Mouse (Mus musculus) G1E (cell line): ENCODE results near the gene Mtif2.

Experiments
- CTCF ChIP-seq: IDR thresholded peaks from 2 replicates; pipeline ENCODE4 v1.5.1; 2012; ENCODE audit warnings: low read depth, low read length, inconsistent platforms, mixed read lengths
- GATA1 ChIP-seq: IDR thresholded peaks from 2 replicates; pipeline ENCODE4 v1.6.1; 2012; ENCODE audit warnings: borderline replicate concordance, low read length, inconsistent platforms, mixed read lengths
- GATA2 ChIP-seq: IDR thresholded peaks from 2 replicates; pipeline ENCODE4 v1.6.1; 2012; ENCODE audit warnings: low read depth, low read length, inconsistent platforms, borderline replicate concordance
- POLR2AphosphoS5 ChIP-seq: IDR thresholded peaks from 2 replicates; pipeline ENCODE4 v1.6.1; 2012; ENCODE audit warnings: low read depth, low read length, inconsistent platforms; ENCODE audit not compliant: insufficient replicate concordance
- TAL1 ChIP-seq: conservative IDR thresholded peaks from 2 replicates; pipeline ENCODE4 v1.6.1; 2012; ENCODE audit warnings: low read depth, low read length, inconsistent platforms, mixed read lengths

DNA sequence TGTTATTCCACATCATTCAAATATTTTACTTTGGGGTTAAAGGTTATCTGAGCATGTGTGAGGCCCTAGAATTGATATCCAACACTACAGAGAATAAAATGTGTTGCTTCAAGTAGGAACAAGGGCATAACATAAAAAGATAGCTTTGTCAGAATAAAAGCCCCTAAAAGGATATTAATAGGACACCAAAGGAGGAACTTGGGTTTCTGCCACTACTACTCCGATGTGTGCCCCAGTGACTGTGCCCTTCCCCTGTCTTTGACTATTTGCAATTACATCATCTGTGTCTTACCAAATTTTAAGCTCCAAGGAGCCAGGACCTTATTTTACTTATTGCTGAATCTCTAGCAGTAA, 23.2 kb downstream of the Mtif2 start:
- TF ChIP-seq CTCF = no peak
- no peak for TF ChIP-seq POLR2AphosphoS5
- TF ChIP-seq GATA2 = no peak
- no peak for TF ChIP-seq GATA1
- no peak for TF ChIP-seq TAL1
